Mouse (Mus musculus) T-helper 1 cell (primary cell): ENCODE measurements around the gene Gm765.

ENCODE experiments used
- in situ Hi-C: fragments of 300-600 bp; cut with MboI, MseI; formaldehyde crosslinking; loops from one replicate; pipeline ENCODE4 v1.15.1; 2025; ENCODE audit warnings: high pct_unique_total_duplicates

Gm765 gene

GRCm38 (mm10) chr6:98221970-98222369 is 120.6 kb downstream of the Gm765 start:
- in situ Hi-C loops = no loop called here

- in situ Hi-C loops = no loop called here
These were observed 130.3 kb downstream of the Gm765 start for GRCm38 (mm10) chr6:98212225-98212624.

- in situ Hi-C loops = no loop called here
These were observed 132.3 kb downstream of the Gm765 start for GRCm38 (mm10) chr6:98210237-98210636.

GRCm38 (mm10) chr6:98208051-98208450 is 134.5 kb downstream of the Gm765 start:
- in situ Hi-C loops = no loop called here

GRCm38 (mm10) chr6:98198706-98199105 is 143.8 kb downstream of the Gm765 start:
- in situ Hi-C loops = no loop called here

- in situ Hi-C loops = no loop called here
These were observed 151.7 kb downstream of the Gm765 start for GRCm38 (mm10) chr6:98190745-98191442.
